Mouse (Mus musculus) midbrain, embryonic 11.5 days (tissue): ENCODE measurements around the gene Dnajc21. TPM values are rescaled to one million over a fixed set of nuclear protein-coding genes. Genes with fewer than 3 reads are reported as not detected.
A peak's percentile ranks its signal among the peaks of the same experiment; 100 is the strongest.

Source experiments
- ATAC-seq: fragments of 200-750 bp; cut with Nextera tagmentation; 2 replicates; pipeline ENCODE4 v1.8.0; 2017; ENCODE audit warnings: moderate TSS enrichment, moderate library complexity; ENCODE audit not compliant: low FRiP score
- DNase-seq: peaks from one replicate; pipeline ENCODE4 v3.0.0; 2015; ENCODE audit warnings: low spot score; ENCODE audit errors: missing footprints
- H3K27ac ChIP-seq: fragments of 300-500 bp; sonication (generic); 2 replicates; pipeline ENCODE4 v1.5.1; 2014; ENCODE audit warnings: low read depth, low read length
- H3K27me3 ChIP-seq: fragments of 300-500 bp; sonication (generic); 2 replicates; pipeline ENCODE4 v1.6.1; 2014; ENCODE audit warnings: mild to moderate bottlenecking, low read length, moderate library complexity, mixed read lengths; ENCODE audit not compliant: control insufficient read depth, insufficient read depth
- H3K36me3 ChIP-seq: fragments of 300-500 bp; sonication (generic); 2 replicates; pipeline ENCODE4 v1.6.1; 2014; ENCODE audit warnings: mild to moderate bottlenecking, low read length, moderate library complexity, mixed read lengths; ENCODE audit not compliant: control insufficient read depth, insufficient read depth
- H3K4me1 ChIP-seq: fragments of 300-500 bp; sonication (generic); 2 replicates; pipeline ENCODE4 v1.6.1; 2014; ENCODE audit warnings: low read length; ENCODE audit not compliant: control insufficient read depth, insufficient read depth
- H3K4me2 ChIP-seq: fragments of 300-500 bp; sonication (generic); 2 replicates; pipeline ENCODE4 v1.6.1; 2014; ENCODE audit warnings: mild to moderate bottlenecking, moderate library complexity
- H3K4me3 ChIP-seq: fragments of 300-500 bp; sonication (generic); 2 replicates; pipeline ENCODE4 v1.5.1; 2014; ENCODE audit warnings: low read depth, low read length
- H3K9ac ChIP-seq: fragments of 300-500 bp; sonication (generic); 2 replicates; pipeline ENCODE4 v1.6.1; 2014; ENCODE audit warnings: low read length
- H3K9me3 ChIP-seq: fragments of 300-500 bp; sonication (generic); 2 replicates; pipeline ENCODE4 v1.6.1; 2016; ENCODE audit warnings: low read length; ENCODE audit not compliant: control insufficient read depth
- WGBS: fragments of 180-500 bp; shearing (Covaris S2); extraction: QIAGEN DNeasy Blood & Tissue Kit; methylation state at CpG from one replicate; pipeline ENCODE4 v1.1.7; 2014; 5-methylcytosine and 5-hydroxymethylcytosine counted together
- polyA plus RNA-seq: library from polyadenylated mRNA; unstranded; fragments of >200 nt; fragmentation: Nextera tagmentation; extraction: Ambion mirVana; gene quantifications from 2 replicates; pipeline ENCODE4 v1.2.1, GENCODE M21; 2014

Gene Dnajc21
- polyA plus RNA-seq, 1 experiment from 2014 or later = 20.0 TPM

- WGBS = 90% methylated on average over 6 of the region's 6 CpGs
- ATAC-seq (no peak), DNase-seq (no peak)
- Histone ChIP-seq H3K36me3 (no peaks in the 10 kb centered on the region), H3K27me3 (no peaks in the 10 kb centered on the region), H3K4me2 (no peak overlapping the region), H3K4me3 (no peak overlapping the region), H3K27ac (no peak overlapping the region), H3K9ac (no peak overlapping the region), H3K9me3 (no peaks in the 10 kb centered on the region), H3K4me1 (no peaks in the 10 kb centered on the region)
Measured at GRCm38 (mm10) chr15:10413656-10414055, 56.7 kb downstream of the Dnajc21 start.

- 76% methylated on average over 2 of the region's 2 CpGs for WGBS
- H3K36me3 ChIP-seq = no peaks in the 10 kb centered on the region
- DNase-seq (no peak), ATAC-seq (no peak)
- no peak overlapping the region for H3K9ac ChIP-seq
- H3K9me3 ChIP-seq = no peaks in the 10 kb centered on the region
- no peak overlapping the region for H3K4me3 ChIP-seq
- H3K4me1 ChIP-seq = no peaks in the 10 kb centered on the region
- no peak overlapping the region for H3K4me2 ChIP-seq
- no peak overlapping the region for H3K27ac ChIP-seq
- H3K27me3 ChIP-seq = no peaks in the 10 kb centered on the region
Measured at GRCm38 (mm10) chr15:10410881-10411280, 59.4 kb downstream of the Dnajc21 start.

- H3K9me3 ChIP-seq = no peaks in the 10 kb centered on the region
- DNase-seq = no peak
- H3K4me1 ChIP-seq = no peaks in the 10 kb centered on the region
- no peak for ATAC-seq
- H3K27me3 ChIP-seq = no peaks in the 10 kb centered on the region
- H3K36me3 ChIP-seq = no peaks in the 10 kb centered on the region
- H3K4me2 ChIP-seq = no peak overlapping the region
- no peak overlapping the region for H3K9ac ChIP-seq
- 87% methylated on average over 3 of the region's 3 CpGs for WGBS
- H3K4me3 ChIP-seq = no peak overlapping the region
- no peak overlapping the region for H3K27ac ChIP-seq
Measured at GRCm38 (mm10) chr15:10409842-10410241, 60.5 kb downstream of the Dnajc21 start.

GRCm38 (mm10) chr15:10400415-10400814 lies 69.9 kb downstream of the Dnajc21 start:
- DNase-seq (no peak), ATAC-seq (peak; percentile 27; the same call in 1 of the 2 replicates)
- Histone ChIP-seq H3K4me3 (no peak overlapping the region), H3K4me2 (no peak overlapping the region), H3K9me3 (no peaks in the 10 kb centered on the region), H3K27ac (no peak overlapping the region), H3K36me3 (no peaks in the 10 kb centered on the region), H3K4me1 (no peaks in the 10 kb centered on the region), H3K27me3 (no peaks in the 10 kb centered on the region), H3K9ac (no peak overlapping the region)
- 58% methylated on average over 3 of the region's 3 CpGs for WGBS

GRCm38 (mm10) chr15:10399795-10400194 lies 70.5 kb downstream of the Dnajc21 start:
- WGBS = 82% methylated on average over 2 of the region's 2 CpGs
- ATAC-seq (no peak), DNase-seq (no peak)
- no peak overlapping the region for H3K4me3 ChIP-seq
- no peak overlapping the region for H3K9ac ChIP-seq
- no peaks in the 10 kb centered on the region for H3K27me3 ChIP-seq
- no peak overlapping the region for H3K27ac ChIP-seq
- H3K4me2 ChIP-seq = no peak overlapping the region
- H3K36me3 ChIP-seq = no peaks in the 10 kb centered on the region
- no peaks in the 10 kb centered on the region for H3K9me3 ChIP-seq
- no peaks in the 10 kb centered on the region for H3K4me1 ChIP-seq

Other genes starting within 250 kb of the Dnajc21 start
- not detected in 2 replicates for gene Gm21973, start 145.1 kb downstream of the Dnajc21 start, polyA plus RNA-seq
- gene Agxt2, start 112.0 kb downstream of the Dnajc21 start, polyA plus RNA-seq = not detected in 2 replicates
- 134 and 162 TPM in 2 replicates for gene Brix1, start 15.4 kb upstream of the Dnajc21 start, polyA plus RNA-seq
- 27.7 and 33.2 TPM in 2 replicates for gene Rad1, start 15.5 kb upstream of the Dnajc21 start, polyA plus RNA-seq
- not detected in 2 replicates for gene Ttc23l, start 88.2 kb upstream of the Dnajc21 start, polyA plus RNA-seq
- gene Rai14, start 244.1 kb upstream of the Dnajc21 start, polyA plus RNA-seq = 74.7 and 80.6 TPM in 2 replicates